Mouse (Mus musculus): ENCODE measurements around the gene Csmd2.

- TF ChIP-seq CTCF (IDR thresholded peaks at IDR 0.05; ENCODE audit: low read depth), result no peak
- no peak for TF ChIP-seq EP300 (IDR thresholded peaks at IDR 0.05; ENCODE audit: low read depth)
Measured at GRCm38 (mm10) chr4:128285009-128285408, 297.4 kb downstream of the Csmd2 start.

Measured in liver, postnatal 0 days (tissue).